Mouse (Mus musculus): ENCODE results near the gene Tmem186. TPM values are rescaled to one million over a fixed set of nuclear protein-coding genes. Genes with fewer than 3 reads are reported as not detected.

Tmem186 gene
- polyA plus RNA-seq (2017; shearing (Covaris generic)) = 10 to 100 TPM in 2 of 3 experiments, 1 to 10 TPM in 1; 8.0 to 12.6 (median 12.5) TPM

DNA sequence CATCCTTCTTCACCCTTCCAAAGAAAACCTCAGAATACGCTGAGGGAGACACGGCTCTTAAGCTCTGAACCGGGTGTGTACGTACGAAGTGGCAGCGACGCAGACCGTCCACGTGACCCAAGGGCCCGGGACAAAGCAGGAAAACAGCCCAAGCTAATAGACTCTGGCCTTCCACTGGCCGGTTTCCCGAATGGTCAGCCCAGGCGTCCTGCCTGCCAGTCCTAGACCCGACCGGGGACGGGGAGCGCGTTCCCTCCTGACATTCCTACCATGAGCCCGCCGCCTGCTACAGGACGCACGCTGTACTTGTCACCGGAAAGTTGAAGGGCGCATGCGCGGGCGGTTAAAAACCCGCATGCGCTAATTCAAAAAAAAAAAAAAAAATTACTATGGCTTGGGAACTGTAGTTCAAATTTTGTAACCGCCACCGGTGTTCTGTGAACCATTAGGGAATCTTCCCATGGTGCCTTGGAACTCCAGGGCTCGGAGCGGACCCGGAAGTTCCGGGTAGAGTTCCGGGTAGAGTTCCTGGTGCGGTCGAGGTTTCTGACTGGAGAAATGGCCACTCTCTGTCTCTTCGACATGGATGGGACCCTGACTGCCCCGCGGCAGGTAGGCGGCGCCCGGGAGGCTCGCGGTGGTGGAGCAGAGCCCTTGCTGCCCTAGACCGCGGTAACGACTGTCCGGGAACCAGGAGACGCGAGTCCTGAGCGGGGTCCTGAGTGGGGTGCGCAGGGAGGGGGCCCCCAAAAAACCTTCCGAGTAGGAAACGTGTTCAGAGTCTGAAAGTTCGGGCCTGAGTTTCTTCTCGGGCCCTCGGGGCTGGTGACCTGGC is at the start of gene Tmem186, which contains the start of gene Pmm2:
TSS of gene Tmem186 (minus strand) at position 496 of the 835 bp plus-strand sequence.
TSS of gene Pmm2 (plus strand) at position 458 of the 835 bp plus-strand sequence.
- peak; percentile 67 for ATAC-seq

DNA sequence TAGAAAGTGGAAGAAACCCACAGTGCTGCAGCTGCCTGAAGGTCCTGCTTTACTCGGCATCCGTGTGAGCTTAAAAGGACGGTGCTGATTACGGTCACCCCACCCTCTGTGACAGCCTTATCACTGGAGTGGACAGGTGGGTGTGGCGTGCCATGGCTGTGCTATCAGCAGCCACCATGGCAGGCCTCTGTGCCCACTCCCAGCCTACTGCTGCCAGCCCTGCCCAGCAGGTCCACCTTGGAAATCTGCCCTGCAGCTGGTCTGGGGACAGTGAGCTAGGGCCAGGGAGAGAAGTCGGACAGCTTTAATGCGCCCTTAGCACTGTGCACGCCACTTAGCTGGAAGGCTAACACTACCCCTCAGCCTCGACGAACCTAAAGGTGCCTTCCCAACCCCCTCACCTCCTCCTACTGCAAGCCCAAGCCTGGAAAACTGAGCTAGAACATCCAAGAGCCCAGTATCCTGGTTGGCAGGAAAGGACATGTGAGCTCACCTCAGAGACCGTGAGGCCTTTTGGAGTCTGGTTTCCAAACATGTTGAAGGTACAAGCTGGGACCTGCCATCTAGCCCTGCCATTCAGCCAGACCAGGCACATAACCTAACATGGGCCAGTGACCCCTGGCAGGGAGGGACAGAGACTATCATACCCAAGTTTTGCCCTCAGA is 49.5 kb upstream of the Tmem186 start:
- ATAC-seq = no peak

DNA sequence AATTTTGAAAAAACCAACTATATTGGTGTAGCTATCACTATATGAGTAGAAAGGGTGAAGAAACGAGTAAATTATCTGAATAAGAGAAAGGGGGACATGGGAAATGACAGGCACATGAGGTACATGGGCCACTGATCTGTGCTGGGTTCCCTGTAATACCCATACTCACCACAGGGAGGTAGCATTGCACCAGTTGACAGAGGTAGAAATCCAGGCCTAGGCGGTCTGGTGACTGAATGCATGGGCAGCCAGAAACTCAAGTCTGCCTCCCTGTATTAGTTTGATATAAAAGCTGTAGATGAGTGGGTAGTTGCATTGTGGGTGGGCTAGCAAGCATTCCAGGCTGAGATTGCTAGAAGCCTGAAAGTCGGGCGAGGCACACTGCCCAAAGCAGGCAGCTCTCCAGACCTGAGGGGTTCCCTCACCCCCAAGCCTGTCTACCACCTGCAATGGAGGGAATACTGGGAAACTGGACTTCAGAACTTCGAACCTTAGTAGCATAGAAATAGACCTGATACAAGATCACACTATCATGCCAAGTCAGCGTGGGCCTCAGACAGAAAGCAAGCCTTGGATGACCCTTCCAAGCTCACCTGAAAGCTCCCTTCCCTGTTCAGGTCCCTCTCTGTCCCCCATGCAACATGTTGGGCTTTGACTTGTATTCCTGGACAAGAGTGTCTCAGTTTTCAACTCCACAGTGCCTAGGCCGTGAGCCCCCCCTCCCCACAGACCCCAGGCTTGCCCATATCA is 48.8 kb upstream of the Tmem186 start:
- peak; percentile 81 for ATAC-seq

DNA sequence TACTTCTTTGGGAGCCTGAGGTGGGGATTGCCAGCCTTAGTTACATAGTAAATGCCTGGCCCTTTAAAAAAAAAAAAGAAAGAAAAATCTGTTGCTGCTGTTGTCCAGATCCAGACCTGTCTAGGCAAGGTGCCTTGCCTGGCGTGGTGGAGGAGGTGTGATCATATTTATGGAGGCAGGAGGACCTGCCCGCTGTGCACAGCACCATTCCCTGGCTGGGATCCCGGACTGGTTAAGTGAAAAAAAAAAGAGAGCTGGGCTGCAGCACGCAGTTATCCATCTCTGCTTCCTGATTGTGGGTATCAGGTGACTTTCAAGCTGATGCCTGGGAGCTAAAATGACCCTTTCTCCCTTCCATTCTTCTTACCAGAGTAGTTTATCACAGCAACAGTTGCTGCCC is 47.6 kb upstream of the Tmem186 start:
- no peak for ATAC-seq

DNA sequence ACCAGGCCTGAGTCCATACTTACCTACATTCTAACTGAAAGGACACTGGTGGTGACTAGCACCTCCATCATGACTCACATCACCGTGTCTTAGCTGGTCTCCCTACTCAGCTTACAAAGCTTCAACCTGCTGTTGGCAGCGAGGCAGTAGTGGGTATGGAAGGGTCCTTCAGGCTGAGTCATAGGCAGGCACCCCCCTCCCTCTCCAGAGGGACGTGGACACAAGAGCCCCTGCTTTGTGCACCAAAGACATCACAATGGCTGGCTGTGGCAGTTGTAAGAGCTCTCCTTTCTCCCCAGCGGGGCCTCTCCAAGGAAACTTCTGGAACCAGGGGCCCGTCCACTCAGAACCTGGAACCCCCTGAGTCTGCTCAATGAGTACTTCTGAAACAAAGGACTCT is 43.0 kb upstream of the Tmem186 start, which contains the start of gene Gm5767:
TSS of gene Gm5767 (plus strand) at position 301 of the 400 bp plus-strand sequence.
- no peak for ATAC-seq

DNA sequence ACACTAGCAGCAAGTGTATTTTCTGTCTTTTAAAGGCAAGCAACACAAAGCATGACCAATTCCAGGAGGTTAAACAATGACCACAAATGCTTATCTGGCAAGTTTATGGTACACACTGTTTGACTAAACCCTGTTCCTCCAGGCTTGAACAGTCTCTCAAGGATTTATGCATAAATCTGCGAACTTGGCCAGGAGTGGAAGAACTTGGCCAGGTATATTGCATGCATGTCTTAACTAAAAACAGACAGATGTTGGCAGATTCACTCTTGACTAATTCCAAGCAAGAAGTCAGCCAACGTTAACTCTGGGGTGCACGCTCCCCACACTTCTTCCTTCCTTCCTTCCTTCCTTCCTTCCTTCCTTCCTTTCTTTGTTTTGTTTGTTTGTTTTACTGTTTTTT is 42.3 kb upstream of the Tmem186 start:
- no peak for ATAC-seq

DNA sequence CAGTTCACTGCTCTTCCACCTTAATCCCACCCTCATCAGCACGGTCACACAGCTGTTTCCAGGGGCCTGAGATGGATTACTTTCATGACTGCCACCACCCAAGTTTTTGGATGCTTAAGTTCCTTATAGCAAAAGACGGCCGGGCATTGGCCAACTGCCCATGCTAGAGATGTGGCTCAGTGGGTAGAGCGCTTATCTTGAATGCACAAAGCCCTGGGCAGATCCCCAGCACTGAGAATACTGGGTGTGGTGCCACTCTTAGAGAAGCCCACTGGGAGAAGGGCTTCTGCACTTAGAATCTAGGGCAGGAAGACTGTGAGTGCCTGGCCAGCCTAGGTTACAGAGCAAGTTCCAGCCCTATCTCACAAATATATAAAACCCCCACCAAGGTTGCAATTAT is 41.2 kb upstream of the Tmem186 start:
- ATAC-seq = no peak

DNA sequence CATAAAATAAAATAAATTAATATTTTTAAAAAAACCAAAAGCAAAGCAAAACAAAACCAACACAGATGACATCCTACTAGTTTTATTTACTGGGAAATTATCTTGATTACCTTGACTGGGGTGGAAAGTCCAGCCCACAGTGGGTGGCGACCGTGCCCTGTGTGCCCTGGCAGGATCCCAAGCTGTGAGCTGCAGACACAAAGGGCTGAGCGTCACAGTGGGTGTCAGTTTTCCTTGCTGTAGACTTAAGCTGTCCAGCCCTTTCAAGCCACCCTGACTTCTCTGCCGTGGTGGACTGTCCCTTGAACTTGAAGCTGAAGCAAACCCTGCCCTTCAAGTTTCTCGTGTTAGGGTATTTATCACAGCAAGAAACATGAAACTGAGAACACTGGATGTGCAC is 40.5 kb upstream of the Tmem186 start:
- ATAC-seq = no peak

DNA sequence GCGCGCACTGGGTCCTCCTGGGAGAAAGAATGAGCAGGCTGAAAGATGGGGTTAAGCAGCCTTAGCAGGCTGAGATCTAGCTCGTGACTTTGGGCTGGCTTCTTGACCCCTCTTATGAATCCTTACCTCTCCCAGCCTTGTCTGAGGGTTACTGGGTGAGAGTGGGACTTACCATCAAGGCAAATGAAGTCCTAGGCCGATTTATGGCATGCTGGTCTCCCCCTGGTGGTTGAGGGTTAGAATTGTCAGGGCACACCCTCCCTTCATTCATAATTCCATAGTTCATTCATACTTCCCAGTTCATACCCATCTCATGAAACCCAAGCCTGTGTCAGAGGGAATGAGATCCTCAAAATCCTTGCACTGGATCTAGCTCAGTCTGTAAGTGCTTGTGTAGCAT is 39.3 kb upstream of the Tmem186 start:
- peak; percentile 23 for ATAC-seq

DNA sequence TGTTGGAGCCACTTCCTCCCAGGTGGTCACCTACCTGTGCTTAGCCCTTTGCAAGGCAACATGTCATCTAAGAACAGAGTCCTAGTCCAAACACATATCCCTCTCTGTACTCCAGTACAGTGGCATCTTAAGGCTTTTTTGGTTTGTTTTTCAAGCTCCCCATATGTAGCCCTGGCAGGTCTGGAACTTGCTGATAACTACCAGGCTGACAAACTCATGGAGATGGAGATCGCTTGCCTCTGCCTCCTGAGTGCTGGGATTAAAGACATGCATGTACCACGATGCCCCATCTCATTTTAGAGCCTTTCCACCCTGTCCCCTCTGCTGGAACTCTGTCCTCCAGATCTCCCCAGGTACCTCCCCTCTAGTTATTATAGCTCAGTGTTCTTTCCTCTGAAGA is 38.7 kb upstream of the Tmem186 start:
- ATAC-seq = no peak

DNA sequence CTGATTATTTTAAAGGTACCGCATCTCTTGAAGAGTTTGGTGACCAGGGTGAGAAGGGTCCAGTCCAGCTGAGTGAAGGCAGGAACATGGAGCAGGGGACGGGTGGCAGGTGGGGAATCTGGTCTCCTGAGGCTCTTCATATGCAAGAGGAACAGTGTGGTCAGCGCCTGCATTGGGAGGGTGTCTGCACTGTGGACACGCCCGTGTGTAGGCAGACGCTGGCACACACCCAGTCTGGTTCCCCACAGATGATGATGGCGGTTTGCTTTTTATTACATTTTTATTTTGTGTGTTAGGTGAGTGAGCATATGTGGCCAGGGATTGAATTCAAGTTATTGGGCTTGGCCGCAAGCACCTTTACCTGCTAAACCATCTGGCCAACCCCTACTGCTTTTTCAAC is 38.0 kb upstream of the Tmem186 start:
- ATAC-seq = no peak

DNA sequence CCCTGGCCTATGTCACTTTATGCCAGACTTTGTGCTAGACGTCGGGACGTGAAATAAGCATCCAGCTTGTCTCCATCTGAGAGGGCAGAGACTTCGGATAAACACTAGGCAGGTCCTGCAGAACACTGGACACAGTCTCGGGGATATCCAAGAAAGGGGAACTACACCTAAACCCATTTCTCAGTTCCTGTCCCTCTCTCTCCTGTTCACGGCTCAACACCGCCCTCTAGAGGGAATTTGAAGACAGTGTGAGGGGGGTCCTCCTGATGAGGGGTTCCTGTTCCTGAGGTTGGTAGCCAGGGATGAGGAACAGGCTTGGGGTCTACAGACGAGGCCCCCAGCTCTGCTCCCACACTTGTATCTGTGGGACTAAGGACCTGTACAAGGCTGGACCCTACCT is 36.7 kb upstream of the Tmem186 start:
- peak; percentile 27 for ATAC-seq

DNA sequence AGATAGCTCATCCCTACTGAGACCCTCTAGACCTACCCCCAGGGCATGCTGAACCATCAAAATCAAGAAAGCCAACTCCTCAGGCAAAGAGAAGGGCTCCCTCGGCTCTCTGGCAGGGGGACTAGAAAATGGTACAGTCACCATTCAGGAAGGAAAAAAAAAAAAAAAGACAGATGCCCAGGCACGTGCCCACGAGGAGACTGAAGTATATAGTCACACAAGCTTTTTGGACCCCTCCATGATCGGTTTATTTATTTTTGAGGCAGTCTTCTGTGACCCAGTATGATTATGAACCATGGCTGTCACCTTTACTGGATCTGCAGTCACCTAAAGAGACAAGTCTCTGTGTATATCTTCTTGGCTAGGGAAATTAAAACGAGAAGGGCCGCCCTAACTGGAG is 35.8 kb upstream of the Tmem186 start:
- no peak for ATAC-seq

DNA sequence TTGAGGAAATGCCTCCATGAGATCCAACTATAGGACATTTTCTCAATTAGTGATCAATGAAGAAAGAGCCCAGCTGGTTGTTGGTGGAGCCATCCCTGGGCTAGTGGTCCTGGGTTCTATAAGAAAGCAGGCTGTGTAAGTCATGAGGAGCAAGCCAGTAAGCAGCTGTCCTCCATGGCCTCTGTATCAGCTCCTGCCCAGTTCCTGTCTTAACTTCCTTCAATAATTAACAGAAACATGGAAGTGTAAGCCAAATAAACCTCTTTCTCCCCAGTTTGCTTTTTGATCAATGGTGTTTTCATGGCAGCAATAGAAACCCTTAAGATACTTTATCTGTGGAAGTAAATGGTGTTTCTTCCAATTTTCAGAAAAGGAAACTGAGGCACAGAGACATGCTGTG is 35.3 kb upstream of the Tmem186 start:
- ATAC-seq = no peak

DNA sequence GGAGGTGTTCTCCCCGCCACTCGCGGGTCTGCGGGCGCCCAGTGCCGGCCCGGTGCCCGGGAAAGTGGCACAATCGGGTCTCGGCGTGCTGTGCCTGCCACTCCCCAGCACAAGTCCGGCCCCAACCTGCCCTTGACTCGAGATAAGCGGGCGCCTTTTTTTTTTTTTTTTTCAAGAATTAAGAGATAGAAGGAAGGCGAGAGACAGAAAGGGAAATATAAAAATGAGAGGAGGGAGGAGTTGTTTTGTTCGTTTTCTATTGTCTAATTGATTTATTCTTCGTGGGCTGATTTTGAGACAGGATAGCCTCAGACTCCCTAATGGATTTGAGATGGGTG is 34.8 kb upstream of the Tmem186 start:
- no peak for ATAC-seq

DNA sequence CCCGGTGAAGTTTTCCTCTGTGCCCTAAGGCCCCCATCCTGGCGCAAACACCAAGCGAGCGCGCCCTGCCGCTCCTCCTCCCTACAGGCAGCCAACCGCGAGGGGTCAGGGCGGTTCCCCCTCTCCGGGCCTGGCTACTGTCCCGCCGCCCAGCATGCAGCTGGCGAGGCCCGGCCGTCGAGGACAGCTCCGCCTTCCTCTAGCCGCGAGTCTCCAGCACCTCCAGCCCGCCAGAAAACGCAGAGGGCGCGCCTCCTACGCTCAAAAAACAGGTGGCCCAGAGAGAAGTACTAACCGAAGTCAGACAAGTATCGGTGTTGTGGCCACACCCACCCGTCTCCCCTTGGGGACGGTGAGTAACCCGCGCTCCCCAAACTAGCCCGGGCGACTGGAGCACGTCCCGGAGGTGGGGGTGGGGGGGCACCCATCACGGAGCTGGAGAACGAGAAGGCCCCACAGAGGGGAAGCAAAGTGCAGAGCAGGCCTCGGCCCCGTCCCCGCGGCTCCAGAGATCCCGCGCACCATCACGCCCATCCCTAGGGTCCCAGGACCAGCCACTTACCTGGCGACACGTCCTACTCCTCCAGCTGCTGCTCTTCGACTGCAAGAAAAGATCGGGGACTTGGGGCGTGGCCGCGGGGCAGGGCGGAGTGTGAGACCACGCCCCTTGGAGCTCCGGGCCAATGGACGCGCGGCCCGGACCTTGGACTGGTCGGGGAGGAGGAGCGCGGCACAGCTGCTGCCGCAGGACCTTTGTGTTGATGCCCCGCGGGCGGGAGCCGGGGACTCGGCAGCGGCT is 34.2 kb upstream of the Tmem186 start, which contains the start of gene Carhsp1:
TSS of gene Carhsp1 (minus strand) at position 605 of the 799 bp plus-strand sequence.
- ATAC-seq = peak; percentile 85

DNA sequence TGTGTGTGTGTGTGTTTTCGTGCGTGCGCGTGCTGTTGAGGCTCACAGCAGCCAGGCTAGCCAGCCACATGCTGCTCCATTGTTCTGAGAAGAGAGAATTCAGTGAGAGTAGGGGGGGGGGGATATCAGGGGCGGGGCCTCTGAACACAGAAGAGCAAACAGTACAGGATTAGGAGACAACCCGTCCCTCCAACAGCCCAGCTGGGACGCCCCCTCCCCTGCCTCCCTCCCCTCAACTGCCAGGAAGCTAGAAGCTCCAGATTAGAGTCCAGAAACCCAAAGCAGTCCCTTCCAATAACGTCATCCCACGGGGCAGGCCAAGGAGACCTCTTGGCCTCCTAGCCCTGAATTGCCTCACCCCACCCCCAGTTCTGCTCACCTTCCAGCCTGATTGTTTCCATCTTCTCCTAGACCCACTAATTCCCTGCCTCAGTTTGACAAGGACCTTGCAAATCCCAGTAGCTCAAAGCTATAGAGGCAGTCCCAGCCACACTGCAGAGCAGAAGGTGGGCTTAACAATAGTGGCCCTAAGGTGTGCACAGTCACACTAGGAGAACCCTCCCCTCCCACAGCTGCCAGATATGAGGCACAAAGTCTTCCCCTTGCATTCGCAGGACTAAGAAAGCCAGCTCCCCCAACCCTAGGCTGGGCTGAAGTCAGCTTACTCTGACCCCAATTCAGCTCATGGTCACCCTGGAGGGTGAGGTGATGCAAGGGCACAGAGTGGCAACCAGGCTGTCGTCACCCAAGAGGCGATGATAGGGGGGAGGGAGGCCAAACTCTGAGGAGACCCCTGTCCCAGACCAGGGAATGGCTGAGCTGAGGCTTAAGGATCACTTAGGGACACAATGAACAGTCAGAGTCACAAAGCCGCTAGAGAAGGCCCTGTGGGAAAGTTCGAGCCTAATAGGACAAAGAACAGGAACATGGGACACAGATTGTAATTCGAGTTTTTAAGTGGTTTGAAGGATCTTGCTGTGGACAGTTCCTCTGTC is 32.8 kb upstream of the Tmem186 start:
- ATAC-seq = no peak

DNA sequence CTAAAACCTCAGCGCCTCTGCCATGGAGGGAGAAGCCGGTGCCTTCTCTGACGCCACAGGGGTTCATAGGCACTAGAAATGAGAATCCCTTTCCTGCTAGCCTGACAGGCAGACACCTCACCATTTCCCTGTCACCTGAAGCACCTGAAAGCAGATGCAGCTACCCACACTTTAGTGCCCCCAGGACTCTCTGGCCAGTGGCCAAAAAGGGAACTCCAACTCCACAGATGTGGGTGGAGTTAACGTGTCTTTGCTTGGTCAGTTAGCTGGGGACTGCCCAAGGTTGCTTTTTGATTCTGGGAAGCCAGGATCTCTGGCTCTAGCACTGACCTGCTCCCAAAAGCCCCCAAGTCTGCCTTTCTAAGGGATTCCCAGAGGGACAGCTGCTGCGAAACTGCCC is 31.9 kb upstream of the Tmem186 start:
- ATAC-seq = no peak

DNA sequence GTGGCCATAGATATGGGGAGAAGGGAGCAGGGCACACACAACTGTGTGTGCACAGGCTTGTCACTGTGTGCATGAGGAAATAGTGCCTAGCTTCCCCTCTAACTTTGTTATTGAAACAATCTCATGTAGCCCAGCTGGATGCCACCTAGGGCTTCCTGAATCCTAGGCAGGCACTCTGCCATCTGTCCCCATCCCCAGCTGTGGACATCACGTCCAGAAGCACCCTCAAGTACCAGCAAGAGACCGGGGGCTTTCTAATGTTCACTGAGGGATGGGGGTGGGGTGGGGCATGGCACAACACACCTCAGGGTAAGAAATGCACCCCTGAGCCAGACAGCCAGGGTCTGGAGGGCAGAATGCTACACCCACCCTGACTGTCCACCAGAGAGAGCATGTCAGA is 30.9 kb upstream of the Tmem186 start:
- no peak for ATAC-seq

DNA sequence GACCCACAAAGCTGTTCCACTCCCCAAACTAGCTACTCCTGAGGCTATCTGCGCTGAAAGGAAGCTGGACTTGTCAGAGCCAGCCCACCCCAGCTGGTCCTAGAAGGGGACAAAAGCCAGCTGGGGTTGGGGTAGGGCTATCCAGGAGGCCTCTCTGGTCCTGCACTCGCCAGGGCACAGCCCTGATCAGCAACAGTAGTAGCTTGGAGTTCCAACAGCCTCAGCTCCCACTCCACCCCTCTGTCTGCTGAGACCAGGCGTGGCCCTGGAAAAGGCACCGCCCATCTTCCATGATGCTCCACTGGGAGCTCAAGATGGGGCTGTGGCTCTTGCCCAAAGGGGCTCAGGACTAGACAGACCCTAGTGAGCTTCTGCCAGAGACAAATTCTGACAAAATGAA is 30.3 kb upstream of the Tmem186 start:
- ATAC-seq = no peak

DNA sequence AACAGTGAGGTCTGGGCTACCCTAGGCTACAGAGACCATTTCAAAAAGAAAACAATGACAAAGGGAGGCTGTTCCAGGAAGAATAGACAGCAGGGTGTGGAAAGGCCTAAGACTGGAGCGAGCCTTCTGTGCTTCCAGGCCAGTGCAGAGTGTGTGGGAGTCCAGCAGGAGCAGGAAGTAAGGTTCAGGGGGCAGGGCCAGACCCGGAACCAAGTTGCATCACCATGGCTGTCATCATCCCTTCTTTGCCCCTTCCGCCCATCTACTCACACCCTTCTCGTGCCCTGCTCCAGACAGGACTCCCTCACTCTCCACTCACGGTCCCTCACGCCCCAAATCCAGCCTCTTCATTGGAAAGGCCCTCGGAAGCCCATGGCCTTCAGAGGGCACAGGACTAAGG is 29.7 kb upstream of the Tmem186 start:
- ATAC-seq = no peak

Data from inflammation-experienced regulatory T-cells, adult 6 months (primary cell).